Mouse (Mus musculus) CH12.LX (cell line): ENCODE measurements around the gene Becn1. TPM values are rescaled to one million over a fixed set of nuclear protein-coding genes. Genes with fewer than 3 reads are reported as not detected.
"Not testable (repeated sequence)": the region's sequence is repeated elsewhere in the genome, so short reads cannot be mapped to it uniquely, and the experiment has no call there.

Source experiments
- DNase-seq: peaks from one replicate; pipeline ENCODE4 v3.0.0-alpha.2; 2013; ENCODE audit errors: extremely low read depth
- H3K27ac ChIP-seq: 2 replicates; pipeline ENCODE4 v1.5.1; 2012; ENCODE audit warnings: low read depth, mild to moderate bottlenecking, control low read depth, moderate library complexity; ENCODE audit not compliant: insufficient read depth
- H3K27me3 ChIP-seq: replicated peaks from 2 replicates; pipeline ENCODE3; 2012; ENCODE audit warnings: inconsistent platforms
- H3K36me3 ChIP-seq, 2 experiments: replicated peaks in 1 of 2; 2 replicates each; pipeline versions ENCODE3 to v1.6.1; 2012; ENCODE audit warnings: inconsistent platforms in 1 of 2, low read length in 1 of 2, mild to moderate bottlenecking in 1 of 2, mixed read lengths in 1 of 2, moderate library complexity in 1 of 2; ENCODE audit not compliant: control insufficient read depth in 1 of 2, insufficient read depth in 1 of 2
- H3K4me1 ChIP-seq, 2 experiments: 2 replicates each; pipeline ENCODE4 v1.6.1; 2012; ENCODE audit warnings: inconsistent platforms in 1 of 2, moderate library complexity in 1 of 2; ENCODE audit not compliant: insufficient read depth in 2 of 2, control insufficient read depth in 1 of 2
- H3K4me2 ChIP-seq: 2 replicates; pipeline ENCODE4 v1.6.1; 2012; ENCODE audit warnings: low read depth, mild to moderate bottlenecking, control low read depth; ENCODE audit not compliant: poor library complexity, insufficient read depth, severe bottlenecking
- H3K4me3 ChIP-seq, 3 experiments: fragments of 150-350 bp in 1 of 3; sonication (generic) in 1 of 3; replicated peaks in 1 of 3; 2 replicates each; pipeline versions ENCODE3 to v1.5.1; 2011 to 2012; ENCODE audit warnings: low read depth in 2 of 3, low read length in 2 of 3, mild to moderate bottlenecking in 2 of 3, moderate library complexity in 2 of 3, control low read depth in 1 of 3, improper control_type of control experiment in 1 of 3, inconsistent platforms in 1 of 3, mixed read lengths in 1 of 3; ENCODE audit not compliant: poor library complexity in 1 of 3
- H3K79me2 ChIP-seq: replicated peaks from 2 replicates; pipeline ENCODE4 v1.6.1; 2012; ENCODE audit warnings: mild to moderate bottlenecking, moderate library complexity; ENCODE audit not compliant: control insufficient read depth, poor library complexity, insufficient read depth, severe bottlenecking; ENCODE audit errors: extremely low read depth
- H3K9ac ChIP-seq: 2 replicates; pipeline ENCODE4 v1.6.1; 2012; ENCODE audit warnings: low read depth, mild to moderate bottlenecking, control low read depth, moderate library complexity; ENCODE audit not compliant: insufficient read depth
- H3K9me3 ChIP-seq: replicated peaks from 2 replicates; pipeline ENCODE3; 2012; ENCODE audit warnings: low read length, inconsistent platforms, mixed read lengths
- EP300 ChIP-seq: IDR thresholded peaks from 2 replicates; pipeline ENCODE4 v1.6.1; 2011; ENCODE audit warnings: low read length, improper control_type of control experiment
- ETS1 ChIP-seq: conservative IDR thresholded peaks from 2 replicates; pipeline ENCODE4 v1.6.1; 2012; ENCODE audit warnings: low read depth, mild to moderate bottlenecking, inconsistent platforms, low read length, improper control_type of control experiment, moderate library complexity
- HCFC1 ChIP-seq: IDR thresholded peaks from 2 replicates; pipeline ENCODE4 v1.6.1; 2012; ENCODE audit warnings: low read depth, mild to moderate bottlenecking, inconsistent platforms, low read length, improper control_type of control experiment
- JUN ChIP-seq: IDR thresholded peaks from 2 replicates; pipeline ENCODE4 v1.6.1; 2011; ENCODE audit warnings: low read depth, mild to moderate bottlenecking, low read length, improper control_type of control experiment, moderate library complexity; ENCODE audit not compliant: insufficient read depth
- MAX ChIP-seq: IDR thresholded peaks from 2 replicates; pipeline ENCODE4 v1.6.1; 2011; ENCODE audit warnings: low read length, improper control_type of control experiment
- POLR2A ChIP-seq: IDR thresholded peaks from 2 replicates; pipeline ENCODE4 v1.6.1; 2011; ENCODE audit warnings: low read depth, mild to moderate bottlenecking, improper control_type of control experiment, low read length
- POLR2AphosphoS2 ChIP-seq: IDR thresholded peaks from 2 replicates; pipeline ENCODE4 v1.6.1; 2011; ENCODE audit warnings: low read depth, low read length, improper control_type of control experiment
- RCOR1 ChIP-seq: conservative IDR thresholded peaks from 2 replicates; pipeline ENCODE4 v1.6.1; 2012; ENCODE audit warnings: low read depth, mild to moderate bottlenecking, inconsistent platforms, low read length, improper control_type of control experiment
- SIN3A ChIP-seq: IDR thresholded peaks from 2 replicates; pipeline ENCODE4 v1.6.1; 2012; ENCODE audit warnings: low read length, improper control_type of control experiment, inconsistent platforms
- TCF12 ChIP-seq: IDR thresholded peaks from 2 replicates; pipeline ENCODE4 v1.6.1; 2014; ENCODE audit warnings: low read depth, mild to moderate bottlenecking, inconsistent platforms, low read length, improper control_type of control experiment
- ZMIZ1 ChIP-seq: IDR thresholded peaks from 2 replicates; pipeline ENCODE4 v1.6.1; 2012; ENCODE audit warnings: low read depth, mild to moderate bottlenecking, inconsistent platforms, low read length, improper control_type of control experiment
- ZNF384 ChIP-seq: IDR thresholded peaks from 2 replicates; pipeline ENCODE4 v1.6.1; 2012; ENCODE audit warnings: low read depth, low read length, improper control_type of control experiment, inconsistent platforms
- dilution Hi-C: fragments of 300-500 bp; cut with MboI; formaldehyde crosslinking; loops from 2 replicates; pipeline ENCODE4 v1.14.3; 2020; ENCODE audit warnings: low sequenced_read_pairs; ENCODE audit not compliant: extremely low pct_unique_long_range_greater_than_20kb, extremely low pct_ligation_motif_present
- in situ Hi-C: fragments of 300-500 bp; cut with MboI; formaldehyde crosslinking; loops from 3 replicates; pipeline ENCODE4 v1.14.3; 2019; ENCODE audit warnings: low sequenced_read_pairs, low pct_ligation_motif_present, low pct_unique_long_range_greater_than_20kb, mixed read lengths
- polyA plus RNA-seq: library from polyadenylated mRNA; unstranded; fragments of >175 nt; gene quantifications from 2 replicates; pipeline ENCODE4 v1.2.1, GENCODE M21; 2012; ENCODE audit warnings: low read depth; ENCODE audit not compliant: insufficient read length
- total RNA-seq, 2 experiments: library from RNA; depleted of rRNA; stranded (reverse); fragments of 300-350 nt in 1 of 2; fragments of >200 nt in 1 of 2; gene quantifications; 2 replicates each; pipeline ENCODE4 v1.2.3; 2012 to 2014

Becn1 gene
- total and polyA plus RNA-seq, 3 experiments, result 177 to 280 (median 224) TPM

- H3K36me3 ChIP-seq, result peaks cover 46 to 84% of the 10 kb centered on the region in 2 experiments
- dilution Hi-C loops, result no loop called here
- in situ Hi-C loops, result no loop called here
Measured at GRCm38 (mm10) chr11:101327311-101327710, 25.2 kb upstream of the Becn1 start.

GRCm38 (mm10) chr11:101326147-101326546, 24.1 kb upstream of the Becn1 start:
- Histone ChIP-seq H3K79me2 (no peaks in the 10 kb centered on the region), H3K9me3 (no peaks in the 10 kb centered on the region), H3K27ac (no peak overlapping the region), H3K9ac (no peak overlapping the region), H3K36me3 (peaks cover 58 to 84% of the 10 kb centered on the region in 2 experiments), H3K4me3 (no peak overlapping the region), H3K27me3 (no peaks in the 10 kb centered on the region), H3K4me2 (no peak overlapping the region), H3K4me1 (peaks cover 0 to 6% of the 10 kb centered on the region in 2 experiments; a peak in 1 of 4 replicates)
- DNase-seq, result no peak
- in situ Hi-C loops (no loop called here), dilution Hi-C loops (no loop called here)
- TF ChIP-seq JUN (no peak), POLR2AphosphoS2 (peak; percentile 81), ZNF384 (no peak), SIN3A (no peak), HCFC1 (no peak), ETS1 (no peak), EP300 (no peak)

More at GRCm38 (mm10) chr11:101327311-101327710, 25.2 kb upstream of the Becn1 start:
- Histone ChIP-seq H3K27me3 (no peaks in the 10 kb centered on the region), H3K9ac (no peak overlapping the region), H3K4me1 (peaks cover 0 to 4% of the 10 kb centered on the region in 2 experiments; a peak in 1 of 4 replicates), H3K27ac (no peak overlapping the region), H3K79me2 (no peaks in the 10 kb centered on the region), H3K9me3 (no peaks in the 10 kb centered on the region), H3K4me2 (no peak overlapping the region), H3K4me3 (no peak overlapping the region)
- DNase-seq, result no peak
- TF ChIP-seq RCOR1 (no peak), TCF12 (no peak), POLR2A (peak; percentile 26; the same call in 1 of the 2 replicates), MAX (no peak), POLR2AphosphoS2 (peak; percentile 74; the same call in 1 of the 2 replicates)

- H3K4me2 ChIP-seq, H3K79me2 ChIP-seq, H3K4me3 ChIP-seq, H3K27ac ChIP-seq, in situ Hi-C loops, H3K27me3 ChIP-seq, H3K4me1 ChIP-seq, DNase-seq, H3K9me3 ChIP-seq, H3K9ac ChIP-seq, dilution Hi-C loops: not testable (repeated sequence)
- H3K36me3 ChIP-seq, result peaks cover 66 to 87% of the 10 kb centered on the region in 2 experiments
- 0 out of 2 replicates have a peak, but pooled peaks have one; percentile 33 for TF ChIP-seq ZMIZ1
Measured at GRCm38 (mm10) chr11:101325201-101325600, 23.1 kb upstream of the Becn1 start.
